Mouse (Mus musculus): Measurements from ENCODE around the gene Ica1. TPM values are rescaled to one million over a fixed set of nuclear protein-coding genes. Genes with fewer than 3 reads are reported as not detected.

The Ica1 gene
- polyA plus RNA-seq, 1 experiment, result 46.7 TPM

GRCm38 (mm10) chr6:8752984-8753722 lies 25.1 kb downstream of the Ica1 start:
- no peak for TF ChIP-seq CTCF (IDR thresholded peaks at IDR 0.05; ENCODE audit: extremely low read depth, insufficient read depth, low read length)
- no peak for TF ChIP-seq POLR2A (IDR thresholded peaks at IDR 0.05; ENCODE audit: extremely low read depth, insufficient read depth, low read length)
- no peak overlapping the region for H3K4me3 ChIP-seq (ENCODE audit: insufficient read depth, low read length)
- no peak overlapping the region for H3K27ac ChIP-seq (ENCODE audit: insufficient read depth, low read length)
- no peaks in the 10 kb centered on the region; the same call in 1 of the 2 replicates for H3K4me1 ChIP-seq (ENCODE audit: control insufficient read depth, insufficient read depth, low read length)

GRCm38 (mm10) chr6:8744886-8745285 lies 33.4 kb downstream of the Ica1 start:
- Histone ChIP-seq H3K27ac (ENCODE audit: insufficient read depth, low read length) (no peak overlapping the region), H3K4me3 (ENCODE audit: insufficient read depth, low read length) (no peak overlapping the region), H3K4me1 (ENCODE audit: control insufficient read depth, insufficient read depth, low read length) (no peaks in the 10 kb centered on the region)
- TF ChIP-seq POLR2A (IDR thresholded peaks at IDR 0.05; ENCODE audit: extremely low read depth, insufficient read depth, low read length) (no peak), CTCF (IDR thresholded peaks at IDR 0.05; ENCODE audit: extremely low read depth, insufficient read depth, low read length) (no peak)

GRCm38 (mm10) chr6:8744273-8744785 lies 34.0 kb downstream of the Ica1 start:
- no peak for TF ChIP-seq CTCF (IDR thresholded peaks at IDR 0.05; ENCODE audit: extremely low read depth, insufficient read depth, low read length)
- Histone ChIP-seq H3K4me3 (ENCODE audit: insufficient read depth, low read length) (no peak overlapping the region), H3K4me1 (ENCODE audit: control insufficient read depth, insufficient read depth, low read length) (no peaks in the 10 kb centered on the region), H3K27ac (ENCODE audit: insufficient read depth, low read length) (no peak overlapping the region)

GRCm38 (mm10) chr6:8742449-8742848 lies 35.8 kb downstream of the Ica1 start:
- no peaks in the 10 kb centered on the region for H3K4me1 ChIP-seq (ENCODE audit: control insufficient read depth, insufficient read depth, low read length)
- no peak overlapping the region for H3K27ac ChIP-seq (ENCODE audit: insufficient read depth, low read length)
- TF ChIP-seq POLR2A (IDR thresholded peaks at IDR 0.05; ENCODE audit: extremely low read depth, insufficient read depth, low read length) (no peak), CTCF (IDR thresholded peaks at IDR 0.05; ENCODE audit: extremely low read depth, insufficient read depth, low read length) (no peak)
- no peak overlapping the region for H3K4me3 ChIP-seq (ENCODE audit: insufficient read depth, low read length)

GRCm38 (mm10) chr6:8741659-8742058 lies 36.6 kb downstream of the Ica1 start:
- no peak for TF ChIP-seq POLR2A (IDR thresholded peaks at IDR 0.05; ENCODE audit: extremely low read depth, insufficient read depth, low read length)
- TF ChIP-seq CTCF (IDR thresholded peaks at IDR 0.05; ENCODE audit: extremely low read depth, insufficient read depth, low read length), result no peak
- Histone ChIP-seq H3K27ac (ENCODE audit: insufficient read depth, low read length) (no peak overlapping the region), H3K4me1 (ENCODE audit: control insufficient read depth, insufficient read depth, low read length) (no peaks in the 10 kb centered on the region), H3K4me3 (ENCODE audit: insufficient read depth, low read length) (no peak overlapping the region)

- no peak overlapping the region for H3K4me3 ChIP-seq (ENCODE audit: insufficient read depth, low read length)
- no peaks in the 10 kb centered on the region for H3K4me1 ChIP-seq (ENCODE audit: control insufficient read depth, insufficient read depth, low read length)
- TF ChIP-seq CTCF (IDR thresholded peaks at IDR 0.05; ENCODE audit: extremely low read depth, insufficient read depth, low read length), result no peak
- no peak for TF ChIP-seq POLR2A (IDR thresholded peaks at IDR 0.05; ENCODE audit: extremely low read depth, insufficient read depth, low read length)
- no peak overlapping the region for H3K27ac ChIP-seq (ENCODE audit: insufficient read depth, low read length)
Observed at GRCm38 (mm10) chr6:8740092-8740491, 38.2 kb downstream of the Ica1 start.

- Histone ChIP-seq H3K27ac (ENCODE audit: insufficient read depth, low read length) (no peak overlapping the region), H3K4me1 (ENCODE audit: control insufficient read depth, insufficient read depth, low read length) (no peaks in the 10 kb centered on the region), H3K4me3 (ENCODE audit: insufficient read depth, low read length) (no peak overlapping the region)
- no peak for TF ChIP-seq POLR2A (IDR thresholded peaks at IDR 0.05; ENCODE audit: extremely low read depth, insufficient read depth, low read length)
- peak; percentile 29; the same call in 1 of the 2 replicates for TF ChIP-seq CTCF (IDR thresholded peaks at IDR 0.05; ENCODE audit: extremely low read depth, insufficient read depth, low read length)
Observed at GRCm38 (mm10) chr6:8738396-8738795, 39.9 kb downstream of the Ica1 start.

- Histone ChIP-seq H3K27ac (ENCODE audit: insufficient read depth, low read length) (no peak overlapping the region), H3K4me1 (ENCODE audit: control insufficient read depth, insufficient read depth, low read length) (no peaks in the 10 kb centered on the region), H3K4me3 (ENCODE audit: insufficient read depth, low read length) (no peak overlapping the region)
- no peak for TF ChIP-seq POLR2A (IDR thresholded peaks at IDR 0.05; ENCODE audit: extremely low read depth, insufficient read depth, low read length)
- no peak for TF ChIP-seq CTCF (IDR thresholded peaks at IDR 0.05; ENCODE audit: extremely low read depth, insufficient read depth, low read length)
Observed at GRCm38 (mm10) chr6:8736493-8736820, 41.8 kb downstream of the Ica1 start.

GRCm38 (mm10) chr6:8735657-8736492 lies 42.4 kb downstream of the Ica1 start:
- Histone ChIP-seq H3K27ac (ENCODE audit: insufficient read depth, low read length) (no peak overlapping the region), H3K4me3 (ENCODE audit: insufficient read depth, low read length) (no peak overlapping the region), H3K4me1 (ENCODE audit: control insufficient read depth, insufficient read depth, low read length) (no peaks in the 10 kb centered on the region)
- TF ChIP-seq CTCF (IDR thresholded peaks at IDR 0.05; ENCODE audit: extremely low read depth, insufficient read depth, low read length) (peak; percentile 87), POLR2A (IDR thresholded peaks at IDR 0.05; ENCODE audit: extremely low read depth, insufficient read depth, low read length) (no peak)
